In genomic region chr14:50061955-50062732, GRCm38 (mm10) we compare ENCODE assay signal across 9 mouse cellular contexts. TPM values are rescaled to one million over a fixed set of nuclear protein-coding genes. Genes with fewer than 3 reads are reported as not detected.
A peak's percentile ranks its signal among the peaks of the same experiment; 100 is the strongest.
DNase-seq lines count a peak whose midpoint lies in the region; ATAC-seq lines count a peak whose summit lies in the region.
"Had no signal": no experiment of that assay in that cellular context is flagged by ENCODE, and none has a peak within 500 bp of the region (broad histone marks: within the 10 kb centered on the region; RNA-seq: fewer than 3 reads in every experiment).

No protein-coding gene starts in this region.

- no peaks in the 10 kb centered on the region for H3K36me3 ChIP-seq in embryonic facial prominence, embryonic 14.5 days (ENCODE audit: control insufficient read depth, insufficient read depth, low read length)
- no peaks in the 10 kb centered on the region for H3K36me3 ChIP-seq in heart, embryonic 10.5 days
- no peaks in the 10 kb centered on the region for H3K36me3 ChIP-seq in limb, embryonic 15.5 days
- no peaks in the 10 kb centered on the region for H3K36me3 ChIP-seq in midbrain, embryonic 15.5 days (replicated peaks)
- no peaks in the 10 kb centered on the region for H3K36me3 ChIP-seq in stomach, embryonic 14.5 days (ENCODE audit: control insufficient read depth, insufficient read depth, low read length)

- peak overlapping the region; percentile 75 for H3K4me2 ChIP-seq in embryonic facial prominence, embryonic 14.5 days (ENCODE audit: low read depth, low read length)
- H3K4me2 ChIP-seq in limb, embryonic 15.5 days: peak overlapping the region; percentile 71
- H3K4me2 ChIP-seq in midbrain, embryonic 15.5 days: peak overlapping the region; percentile 92
- H3K4me2 ChIP-seq in stomach, embryonic 14.5 days (replicated peaks; ENCODE audit: low read depth, low read length): peak overlapping the region; percentile 49

- H3K4me1 ChIP-seq in embryonic facial prominence, embryonic 14.5 days (ENCODE audit: control insufficient read depth, insufficient read depth, low read length): no peaks in the 10 kb centered on the region
- H3K4me1 ChIP-seq in heart, embryonic 10.5 days: no peaks in the 10 kb centered on the region
- peaks cover 5% of the 10 kb centered on the region; the same call in 1 of the 2 replicates for H3K4me1 ChIP-seq in limb, embryonic 15.5 days
- peaks cover 9% of the 10 kb centered on the region; the same call in 1 of the 2 replicates for H3K4me1 ChIP-seq in midbrain, embryonic 15.5 days
- no peaks in the 10 kb centered on the region for H3K4me1 ChIP-seq in stomach, embryonic 14.5 days (ENCODE audit: control insufficient read depth, insufficient read depth, low read length)

- H3K27me3 ChIP-seq in embryonic facial prominence, embryonic 14.5 days (replicated peaks; ENCODE audit: control insufficient read depth, insufficient read depth, low read length): no peaks in the 10 kb centered on the region
- no peaks in the 10 kb centered on the region for H3K27me3 ChIP-seq in heart, embryonic 10.5 days (ENCODE audit: insufficient read depth, poor library complexity, severe bottlenecking)
- no peaks in the 10 kb centered on the region for H3K27me3 ChIP-seq in limb, embryonic 15.5 days
- no peaks in the 10 kb centered on the region for H3K27me3 ChIP-seq in midbrain, embryonic 15.5 days (replicated peaks)
- no peaks in the 10 kb centered on the region for H3K27me3 ChIP-seq in stomach, embryonic 14.5 days (ENCODE audit: control insufficient read depth, insufficient read depth, low read length)
- H3K27me3 ChIP-seq: CH12.LX had no signal

- peak; percentile 22 to 60 for DNase-seq in urinary bladder, adult 18-20 months (ENCODE audit: low spot score in 2 of 2)
- DNase-seq in urinary bladder, postnatal 10 days (ENCODE audit: low spot score): no peak
- DNase-seq in embryonic facial prominence, embryonic 14.5 days (ENCODE audit: low spot score): peak; percentile 91
- peak; percentile 91 for DNase-seq in heart, embryonic 10.5 days (ENCODE audit: low spot score)
- DNase-seq in kidney, adult 9 months: peak; percentile 66

- peak overlapping the region; percentile 74 for H3K4me3 ChIP-seq in embryonic facial prominence, embryonic 14.5 days (ENCODE audit: low read depth, low read length)
- H3K4me3 ChIP-seq in heart, embryonic 10.5 days: peak overlapping the region; percentile 76
- H3K4me3 ChIP-seq in limb, embryonic 15.5 days: peak overlapping the region; percentile 74
- H3K4me3 ChIP-seq in midbrain, embryonic 15.5 days: peak overlapping the region; percentile 97
- H3K4me3 ChIP-seq in stomach, embryonic 14.5 days (ENCODE audit: low read depth, low read length): peak overlapping the region; percentile 67

- 3% methylated on average over 38 of the region's 52 CpGs for WGBS in embryonic facial prominence, embryonic 14.5 days
- 2% methylated on average over 52 of the region's 52 CpGs for WGBS in heart, embryonic 10.5 days
- 2% methylated on average over 52 of the region's 52 CpGs for WGBS in limb, embryonic 15.5 days
- 1% methylated on average over 52 of the region's 52 CpGs for WGBS in midbrain, embryonic 15.5 days
- WGBS in stomach, embryonic 14.5 days: 2% methylated on average over 52 of the region's 52 CpGs

- peak overlapping the region; percentile 71 for H3K9ac ChIP-seq in embryonic facial prominence, embryonic 14.5 days (ENCODE audit: low read depth, low read length)
- H3K9ac ChIP-seq in limb, embryonic 15.5 days: peak overlapping the region; percentile 54
- H3K9ac ChIP-seq in midbrain, embryonic 15.5 days: peak overlapping the region; percentile 76
- peak overlapping the region; percentile 52 for H3K9ac ChIP-seq in stomach, embryonic 14.5 days (replicated peaks; ENCODE audit: low read depth, low read length)

- peak; percentile 95 for ATAC-seq in embryonic facial prominence, embryonic 14.5 days (ENCODE audit: low read depth)
- peak; percentile 90 for ATAC-seq in limb, embryonic 15.5 days (ENCODE audit: insufficient number of reproducible peaks, low FRiP score, low TSS enrichment, low read depth)
- ATAC-seq in midbrain, embryonic 15.5 days (replicated peaks): peak; percentile 98
- peak; percentile 95 for ATAC-seq in stomach, embryonic 14.5 days (ENCODE audit: insufficient number of reproducible peaks, insufficient read depth, low FRiP score, low read depth)

- no peaks in the 10 kb centered on the region for H3K9me3 ChIP-seq in embryonic facial prominence, embryonic 14.5 days (ENCODE audit: control insufficient read depth, low read length)
- no peaks in the 10 kb centered on the region for H3K9me3 ChIP-seq in heart, embryonic 10.5 days
- no peaks in the 10 kb centered on the region for H3K9me3 ChIP-seq in limb, embryonic 15.5 days
- H3K9me3 ChIP-seq in midbrain, embryonic 15.5 days: no peaks in the 10 kb centered on the region
- no peaks in the 10 kb centered on the region for H3K9me3 ChIP-seq in stomach, embryonic 14.5 days (ENCODE audit: control insufficient read depth, low read depth, low read length)

- peak overlapping the region; percentile 91 for H3K27ac ChIP-seq in embryonic facial prominence, embryonic 14.5 days (replicated peaks; ENCODE audit: low read depth, low read length)
- peak overlapping the region; percentile 92 for H3K27ac ChIP-seq in heart, embryonic 10.5 days
- H3K27ac ChIP-seq in limb, embryonic 15.5 days: peak overlapping the region; percentile 90
- H3K27ac ChIP-seq in midbrain, embryonic 15.5 days: peak overlapping the region; percentile 82
- H3K27ac ChIP-seq in stomach, embryonic 14.5 days (ENCODE audit: low read length): peak overlapping the region; percentile 88

RNA-seq across cellular contexts. Expression of gene Olfr725, which starts 22.0 kb away (rescaled TPM):
- not detected in 2 replicates for polyA plus RNA-seq in embryonic facial prominence, embryonic 14.5 days (2014; fragmentation: Nextera tagmentation; extraction: Ambion mirVana)
- polyA plus RNA-seq in heart, embryonic 10.5 days (2016; fragmentation: Nextera tagmentation; extraction: Ambion mirVana): not detected in 2 replicates
- polyA plus RNA-seq in limb, embryonic 15.5 days (2015; fragmentation: Nextera tagmentation; extraction: Ambion mirVana): not detected in 2 replicates
- polyA plus RNA-seq in midbrain, embryonic 15.5 days (2015; fragmentation: Nextera tagmentation; extraction: Ambion mirVana): not detected in 2 replicates
- polyA plus RNA-seq in stomach, embryonic 14.5 days (2014; fragmentation: Nextera tagmentation; extraction: Ambion mirVana): not detected in 2 replicates

RNA-seq across cellular contexts. Expression of gene Olfr726, which starts 28.6 kb away (rescaled TPM):
- not detected in 2 replicates for polyA plus RNA-seq in embryonic facial prominence, embryonic 14.5 days (2014; fragmentation: Nextera tagmentation; extraction: Ambion mirVana)
- not detected in 2 replicates for polyA plus RNA-seq in heart, embryonic 10.5 days (2016; fragmentation: Nextera tagmentation; extraction: Ambion mirVana)
- not detected in 2 replicates for polyA plus RNA-seq in limb, embryonic 15.5 days (2015; fragmentation: Nextera tagmentation; extraction: Ambion mirVana)
- polyA plus RNA-seq in midbrain, embryonic 15.5 days (2015; fragmentation: Nextera tagmentation; extraction: Ambion mirVana): not detected in 2 replicates
- not detected in 2 replicates for polyA plus RNA-seq in stomach, embryonic 14.5 days (2014; fragmentation: Nextera tagmentation; extraction: Ambion mirVana)
